Mouse (Mus musculus) midbrain, embryonic 10.5 days (tissue): ENCODE results near the gene Msl1. TPM values are rescaled to one million over a fixed set of nuclear protein-coding genes. Genes with fewer than 3 reads are reported as not detected.
A peak's percentile ranks its signal among the peaks of the same experiment; 100 is the strongest.

Experiments
- DNase-seq: peaks from one replicate; pipeline ENCODE4 v3.0.0-alpha.2; 2017; ENCODE audit warnings: low spot score
- H3K27ac ChIP-seq: fragments of 300-500 bp; sonication (generic); replicated peaks from 2 replicates; pipeline ENCODE4 v1.5.1; 2016; ENCODE audit warnings: mild to moderate bottlenecking
- H3K27me3 ChIP-seq: fragments of 300-500 bp; sonication (generic); 2 replicates; pipeline ENCODE4 v1.6.1; 2016; ENCODE audit warnings: low read depth, mild to moderate bottlenecking; ENCODE audit not compliant: poor library complexity, severe bottlenecking
- H3K36me3 ChIP-seq: fragments of 300-500 bp; sonication (generic); 2 replicates; pipeline ENCODE4 v1.6.1; 2016; ENCODE audit warnings: mild to moderate bottlenecking, moderate library complexity
- H3K4me1 ChIP-seq: fragments of 300-500 bp; sonication (generic); 2 replicates; pipeline ENCODE4 v1.6.1; 2016
- H3K4me3 ChIP-seq: fragments of 300-500 bp; sonication (generic); 2 replicates; pipeline ENCODE4 v1.5.1; 2016; ENCODE audit warnings: mild to moderate bottlenecking, moderate library complexity
- H3K9me3 ChIP-seq: fragments of 300-500 bp; sonication (generic); replicated peaks from 2 replicates; pipeline ENCODE4 v1.6.1; 2016; ENCODE audit warnings: mild to moderate bottlenecking
- WGBS: fragments of 180-500 bp; shearing (Covaris S2); methylation state at CpG from one replicate; pipeline ENCODE4 v1.1.7; 2016; 5-methylcytosine and 5-hydroxymethylcytosine counted together
- polyA plus RNA-seq: library from polyadenylated mRNA; unstranded; fragments of >200 nt; fragmentation: Nextera tagmentation; extraction: Ambion mirVana; gene quantifications from 2 replicates; pipeline ENCODE4 v1.2.1, GENCODE M21; 2016

Gene Msl1
- polyA plus RNA-seq, 1 experiment from 2014 or later = 22.9 TPM

- 4% methylated on average over 14 of the region's 15 CpGs for WGBS
- H3K27me3 ChIP-seq = peaks cover 19% of the 10 kb centered on the region
- H3K36me3 ChIP-seq = no peaks in the 10 kb centered on the region
- peak overlapping the region; percentile 77 for H3K27ac ChIP-seq
- H3K4me1 ChIP-seq = peaks cover 81% of the 10 kb centered on the region
- H3K4me3 ChIP-seq = peak overlapping the region; percentile 34
- peak; percentile 91 for DNase-seq
- H3K9me3 ChIP-seq = no peaks in the 10 kb centered on the region
Measured at GRCm38 (mm10) chr11:98786359-98787214, 8.7 kb upstream of the Msl1 start.

GRCm38 (mm10) chr11:98787229-98787628, 8.1 kb upstream of the Msl1 start:
- Histone ChIP-seq H3K27ac (0 out of 2 replicates have a peak overlapping the region, but pooled peaks have one; percentile 77), H3K4me3 (peak overlapping the region; percentile 34; the same call in 1 of the 2 replicates), H3K27me3 (peaks cover 19% of the 10 kb centered on the region), H3K9me3 (no peaks in the 10 kb centered on the region), H3K36me3 (no peaks in the 10 kb centered on the region), H3K4me1 (peaks cover 81% of the 10 kb centered on the region)
- no peak for DNase-seq
- 43% methylated on average over 7 of the region's 7 CpGs for WGBS

- H3K4me3 ChIP-seq = no peak overlapping the region
- WGBS = 95% methylated on average over 1 of the region's 1 CpGs
- H3K27ac ChIP-seq = no peak overlapping the region
- H3K36me3 ChIP-seq = no peaks in the 10 kb centered on the region
- H3K9me3 ChIP-seq = no peaks in the 10 kb centered on the region
- H3K4me1 ChIP-seq = peaks cover 81% of the 10 kb centered on the region
- H3K27me3 ChIP-seq = peaks cover 19% of the 10 kb centered on the region
- DNase-seq = no peak
Measured at GRCm38 (mm10) chr11:98787691-98788090, 7.6 kb upstream of the Msl1 start.

GRCm38 (mm10) chr11:98788139-98788538, 7.2 kb upstream of the Msl1 start:
- Histone ChIP-seq H3K36me3 (no peaks in the 10 kb centered on the region), H3K4me1 (peaks cover 81% of the 10 kb centered on the region), H3K4me3 (peak overlapping the region; percentile 65; the same call in 1 of the 2 replicates), H3K27ac (peak overlapping the region; percentile 84), H3K9me3 (no peaks in the 10 kb centered on the region), H3K27me3 (peaks cover 19% of the 10 kb centered on the region)
- DNase-seq = no peak
- 92% methylated on average over 5 of the region's 5 CpGs for WGBS

GRCm38 (mm10) chr11:98788550-98789218, 6.6 kb upstream of the Msl1 start:
- 13% methylated on average over 18 of the region's 18 CpGs for WGBS
- H3K4me1 ChIP-seq = peaks cover 81% of the 10 kb centered on the region

GRCm38 (mm10) chr11:98789219-98789807, 6.0 kb upstream of the Msl1 start:
- Histone ChIP-seq H3K27ac (peak overlapping the region; percentile 84), H3K4me1 (peaks cover 81% of the 10 kb centered on the region)
- 2% methylated on average over 25 of the region's 25 CpGs for WGBS

More at GRCm38 (mm10) chr11:98788550-98789218, 6.6 kb upstream of the Msl1 start:
- H3K9me3 ChIP-seq = no peaks in the 10 kb centered on the region
- peak overlapping the region; percentile 65 for H3K4me3 ChIP-seq
- H3K36me3 ChIP-seq = no peaks in the 10 kb centered on the region
- H3K27me3 ChIP-seq = peaks cover 19% of the 10 kb centered on the region
- DNase-seq = peak; percentile 88
- peak overlapping the region; percentile 84 for H3K27ac ChIP-seq

GRCm38 (mm10) chr11:98789824-98790223, 5.5 kb upstream of the Msl1 start:
- Histone ChIP-seq H3K9me3 (no peaks in the 10 kb centered on the region), H3K27me3 (peaks cover 8% of the 10 kb centered on the region), H3K27ac (0 out of 2 replicates have a peak overlapping the region, but pooled peaks have one; percentile 84), H3K36me3 (no peaks in the 10 kb centered on the region), H3K4me1 (peaks cover 82% of the 10 kb centered on the region), H3K4me3 (peak overlapping the region; percentile 65)
- DNase-seq = no peak
- WGBS = 41% methylated on average over 5 of the region's 5 CpGs

More at GRCm38 (mm10) chr11:98789219-98789807, 6.0 kb upstream of the Msl1 start:
- Histone ChIP-seq H3K4me3 (peak overlapping the region; percentile 65), H3K9me3 (no peaks in the 10 kb centered on the region), H3K36me3 (no peaks in the 10 kb centered on the region), H3K27me3 (peaks cover 13% of the 10 kb centered on the region)
- DNase-seq = no peak

GRCm38 (mm10) chr11:98790631-98791205, 4.6 kb upstream of the Msl1 start:
- 0 out of 2 replicates have a peak overlapping the region, but pooled peaks have one; percentile 18 for H3K4me3 ChIP-seq
- DNase-seq = no peak
- WGBS = 80% methylated on average over 5 of the region's 5 CpGs
- no peak overlapping the region for H3K27ac ChIP-seq
- H3K27me3 ChIP-seq = no peaks in the 10 kb centered on the region
- H3K9me3 ChIP-seq = no peaks in the 10 kb centered on the region
- H3K36me3 ChIP-seq = no peaks in the 10 kb centered on the region
- H3K4me1 ChIP-seq = peaks cover 76% of the 10 kb centered on the region

- Histone ChIP-seq H3K4me3 (no peak overlapping the region), H3K4me1 (peaks cover 69% of the 10 kb centered on the region), H3K27me3 (no peaks in the 10 kb centered on the region), H3K36me3 (no peaks in the 10 kb centered on the region), H3K27ac (no peak overlapping the region), H3K9me3 (no peaks in the 10 kb centered on the region)
- DNase-seq = no peak
- 58% methylated on average over 1 of the region's 1 CpGs for WGBS
Measured at GRCm38 (mm10) chr11:98791448-98791847, 3.9 kb upstream of the Msl1 start.

- peak overlapping the region; percentile 57 for H3K27ac ChIP-seq
- H3K36me3 ChIP-seq = no peaks in the 10 kb centered on the region
- no peaks in the 10 kb centered on the region for H3K9me3 ChIP-seq
- WGBS = 2% methylated on average over 4 of the region's 4 CpGs
- DNase-seq = no peak
- H3K27me3 ChIP-seq = no peaks in the 10 kb centered on the region
- H3K4me3 ChIP-seq = peak overlapping the region; percentile 16; the same call in 1 of the 2 replicates
- peaks cover 66% of the 10 kb centered on the region for H3K4me1 ChIP-seq
Measured at GRCm38 (mm10) chr11:98792081-98792480, 3.2 kb upstream of the Msl1 start.

GRCm38 (mm10) chr11:98794469-98795014, 774 bp upstream of the Msl1 start:
- Histone ChIP-seq H3K27me3 (no peaks in the 10 kb centered on the region), H3K4me1 (peaks cover 66% of the 10 kb centered on the region)
- no peak for DNase-seq

More at GRCm38 (mm10) chr11:98794469-98795014, 774 bp upstream of the Msl1 start:
- no peaks in the 10 kb centered on the region for H3K9me3 ChIP-seq
- H3K36me3 ChIP-seq = peaks cover 22% of the 10 kb centered on the region
- under 1% methylated on average over 30 of the region's 30 CpGs for WGBS
- H3K27ac ChIP-seq = peak overlapping the region; percentile 100
- peak overlapping the region; percentile 100 for H3K4me3 ChIP-seq
